Mouse (Mus musculus): ENCODE results near the gene Slc35c1.
A peak's percentile ranks its signal among the peaks of the same experiment; 100 is the strongest.

The Slc35c1 gene

GRCm38 (mm10) chr2:92435023-92435422 is 25.3 kb downstream of the Slc35c1 start:
- DNase-seq (ENCODE audit: low spot score in 2 of 2): no peak

- DNase-seq (ENCODE audit: low spot score in 2 of 2): no peak
Measured at GRCm38 (mm10) chr2:92434375-92434745, 26.0 kb downstream of the Slc35c1 start.

- DNase-seq (ENCODE audit: low spot score in 2 of 2): peak; percentile 97 to 98
Measured at GRCm38 (mm10) chr2:92433578-92434374, 26.6 kb downstream of the Slc35c1 start, which contains the start of gene Cry2. TSS of gene Cry2 (minus strand) at chr2:92434043.

GRCm38 (mm10) chr2:92432299-92433295 is 27.7 kb downstream of the Slc35c1 start:
- DNase-seq (ENCODE audit: low spot score in 2 of 2): no peak

GRCm38 (mm10) chr2:92431611-92432179 is 28.6 kb downstream of the Slc35c1 start:
- DNase-seq (ENCODE audit: low spot score in 2 of 2): no peak

GRCm38 (mm10) chr2:92430723-92431541 is 29.4 kb downstream of the Slc35c1 start:
- DNase-seq (ENCODE audit: low spot score in 2 of 2): no peak

GRCm38 (mm10) chr2:92430089-92430488 is 30.2 kb downstream of the Slc35c1 start:
- DNase-seq (ENCODE audit: low spot score in 2 of 2): no peak

- DNase-seq (ENCODE audit: low spot score in 2 of 2): no peak
Measured at GRCm38 (mm10) chr2:92427882-92428281, 32.5 kb downstream of the Slc35c1 start.

- no peak for DNase-seq (ENCODE audit: low spot score in 2 of 2)
Measured at GRCm38 (mm10) chr2:92426426-92426825, 33.9 kb downstream of the Slc35c1 start.

GRCm38 (mm10) chr2:92425366-92425765 is 35.0 kb downstream of the Slc35c1 start:
- DNase-seq (ENCODE audit: low spot score in 2 of 2): no peak

- no peak for DNase-seq (ENCODE audit: low spot score in 2 of 2)
Measured at GRCm38 (mm10) chr2:92424462-92425308, 35.7 kb downstream of the Slc35c1 start.

- peak; percentile 49 to 56 for DNase-seq (ENCODE audit: low spot score in 2 of 2)
Measured at GRCm38 (mm10) chr2:92423702-92424461, 36.5 kb downstream of the Slc35c1 start.

GRCm38 (mm10) chr2:92423156-92423555 is 37.2 kb downstream of the Slc35c1 start:
- DNase-seq (ENCODE audit: low spot score in 2 of 2): no peak

GRCm38 (mm10) chr2:92422388-92423135 is 37.8 kb downstream of the Slc35c1 start:
- DNase-seq (ENCODE audit: low spot score in 2 of 2): no peak

GRCm38 (mm10) chr2:92421723-92422387 is 38.5 kb downstream of the Slc35c1 start:
- no peak for DNase-seq (ENCODE audit: low spot score in 2 of 2)

- DNase-seq (ENCODE audit: low spot score in 2 of 2): no peak
Measured at GRCm38 (mm10) chr2:92411705-92412104, 48.6 kb downstream of the Slc35c1 start.

GRCm38 (mm10) chr2:92408309-92409045 is 51.9 kb downstream of the Slc35c1 start:
- no peak for DNase-seq (ENCODE audit: low spot score in 2 of 2)

Measured in spleen, postnatal 36 days (tissue).